Mouse (Mus musculus) limb, embryonic 15.5 days (tissue): ENCODE measurements around the gene Pld4. TPM values are rescaled to one million over a fixed set of nuclear protein-coding genes. Genes with fewer than 3 reads are reported as not detected.

Experiments used
- ATAC-seq: fragments of 200-750 bp; cut with Nextera tagmentation; 2 replicates; pipeline ENCODE4 v1.8.0; 2017; ENCODE audit warnings: low read depth, moderate TSS enrichment; ENCODE audit not compliant: insufficient number of reproducible peaks, low FRiP score, low TSS enrichment
- H3K27ac ChIP-seq: fragments of 300-500 bp; sonication (generic); 2 replicates; pipeline ENCODE4 v1.5.1; 2015; ENCODE audit warnings: moderate library complexity, mild to moderate bottlenecking, inconsistent platforms
- H3K27me3 ChIP-seq: fragments of 300-500 bp; sonication (generic); 2 replicates; pipeline ENCODE4 v1.6.1; 2015; ENCODE audit warnings: inconsistent platforms
- H3K36me3 ChIP-seq: fragments of 300-500 bp; sonication (generic); 2 replicates; pipeline ENCODE4 v1.6.1; 2015; ENCODE audit warnings: inconsistent platforms
- H3K4me1 ChIP-seq: fragments of 300-500 bp; sonication (generic); 2 replicates; pipeline ENCODE4 v1.6.1; 2015; ENCODE audit warnings: inconsistent platforms
- H3K4me2 ChIP-seq: fragments of 300-500 bp; sonication (generic); 2 replicates; pipeline ENCODE4 v1.6.1; 2015; ENCODE audit warnings: mild to moderate bottlenecking, inconsistent platforms
- H3K4me3 ChIP-seq: fragments of 300-500 bp; sonication (generic); 2 replicates; pipeline ENCODE4 v1.5.1; 2015; ENCODE audit warnings: mild to moderate bottlenecking, inconsistent platforms
- H3K9ac ChIP-seq: fragments of 300-500 bp; sonication (generic); 2 replicates; pipeline ENCODE4 v1.6.1; 2015; ENCODE audit warnings: inconsistent platforms
- H3K9me3 ChIP-seq: fragments of 300-500 bp; sonication (generic); 2 replicates; pipeline ENCODE4 v1.6.1; 2016; ENCODE audit warnings: inconsistent platforms
- WGBS: fragments of 180-500 bp; shearing (Covaris S2); methylation state at CpG from one replicate; pipeline ENCODE4 v1.1.7; 2015; 5-methylcytosine and 5-hydroxymethylcytosine counted together
- polyA plus RNA-seq: library from polyadenylated mRNA; unstranded; fragments of >200 nt; fragmentation: Nextera tagmentation; extraction: Ambion mirVana; gene quantifications from 2 replicates; pipeline ENCODE4 v1.2.1, GENCODE M21; 2015

Gene Pld4
- polyA plus RNA-seq, 1 experiment from 2014 or later = 13.1 TPM

- H3K4me1 ChIP-seq = no peaks in the 10 kb centered on the region
- no peaks in the 10 kb centered on the region for H3K27me3 ChIP-seq
- no peak overlapping the region for H3K4me3 ChIP-seq
- no peak overlapping the region for H3K27ac ChIP-seq
- H3K36me3 ChIP-seq = no peaks in the 10 kb centered on the region
- no peaks in the 10 kb centered on the region for H3K9me3 ChIP-seq
- no peak overlapping the region for H3K9ac ChIP-seq
- no peak for ATAC-seq
- no peak overlapping the region for H3K4me2 ChIP-seq
- 75% methylated on average over 4 of the region's 4 CpGs for WGBS
Observed at GRCm38 (mm10) chr12:112755900-112756299, 4.6 kb upstream of the Pld4 start.

DNA sequence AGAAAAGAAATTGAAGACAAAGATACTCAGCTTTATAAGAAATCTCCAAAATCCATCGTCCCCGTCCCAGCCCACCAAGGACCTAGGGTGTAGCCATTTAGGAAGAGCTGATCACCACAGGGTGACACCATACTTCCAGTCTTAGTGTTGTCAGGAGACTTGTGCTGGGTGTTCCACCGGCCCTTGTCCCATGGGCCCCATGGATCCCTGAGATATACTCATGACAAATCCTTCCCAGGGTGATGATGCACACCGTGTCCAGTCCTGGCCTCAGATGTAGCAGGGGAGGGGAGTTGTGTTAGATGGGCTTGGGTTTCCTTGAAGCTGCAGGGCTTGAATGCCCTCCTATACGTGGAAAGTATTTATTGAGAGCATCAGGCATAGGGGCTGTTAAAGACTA, 2.6 kb upstream of the Pld4 start:
- no peaks in the 10 kb centered on the region for H3K27me3 ChIP-seq
- no peaks in the 10 kb centered on the region for H3K9me3 ChIP-seq
- H3K36me3 ChIP-seq = no peaks in the 10 kb centered on the region
- no peak overlapping the region for H3K9ac ChIP-seq
- H3K4me1 ChIP-seq = no peaks in the 10 kb centered on the region
- no peak overlapping the region for H3K4me2 ChIP-seq
- no peak overlapping the region for H3K27ac ChIP-seq
- WGBS = 85% methylated on average over 5 of the region's 5 CpGs
- ATAC-seq = no peak
- no peak overlapping the region for H3K4me3 ChIP-seq

DNA sequence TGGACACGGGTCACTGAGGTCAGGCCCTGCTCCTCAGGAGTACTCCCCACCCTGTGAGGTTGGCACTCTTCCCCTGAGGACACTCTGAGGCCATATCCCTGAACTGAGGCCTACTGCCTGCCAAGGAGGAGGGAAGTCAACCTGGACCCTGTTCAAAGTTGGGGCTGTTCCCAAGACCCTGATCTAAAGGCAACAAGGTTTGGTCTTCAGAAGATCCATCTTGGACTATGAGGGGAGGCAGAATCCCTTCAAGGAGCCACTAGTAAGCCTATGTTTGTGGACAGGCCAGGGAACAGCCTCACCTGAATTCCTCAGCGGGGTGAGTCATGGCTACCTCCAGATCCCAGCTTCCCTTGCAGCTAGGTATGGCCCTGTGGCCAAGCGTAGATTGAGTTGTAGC, 984 bp upstream of the Pld4 start:
- Histone ChIP-seq H3K27me3 (no peaks in the 10 kb centered on the region), H3K36me3 (no peaks in the 10 kb centered on the region), H3K9ac (no peak overlapping the region), H3K4me3 (no peak overlapping the region), H3K4me1 (no peaks in the 10 kb centered on the region), H3K27ac (no peak overlapping the region), H3K4me2 (no peak overlapping the region), H3K9me3 (no peaks in the 10 kb centered on the region)
- ATAC-seq = no peak
- 91% methylated on average over 3 of the region's 3 CpGs for WGBS

GRCm38 (mm10) chr12:112761411-112761810, 956 bp downstream of the Pld4 start:
- no peaks in the 10 kb centered on the region for H3K27me3 ChIP-seq
- no peak overlapping the region for H3K4me2 ChIP-seq
- H3K4me1 ChIP-seq = no peaks in the 10 kb centered on the region
- 83% methylated on average over 4 of the region's 4 CpGs for WGBS
- H3K9ac ChIP-seq = no peak overlapping the region
- no peaks in the 10 kb centered on the region for H3K36me3 ChIP-seq
- H3K27ac ChIP-seq = no peak overlapping the region
- H3K4me3 ChIP-seq = no peak overlapping the region
- H3K9me3 ChIP-seq = no peaks in the 10 kb centered on the region
- no peak for ATAC-seq

- no peaks in the 10 kb centered on the region for H3K4me1 ChIP-seq
- no peaks in the 10 kb centered on the region for H3K9me3 ChIP-seq
- H3K4me2 ChIP-seq = no peak overlapping the region
- H3K27ac ChIP-seq = no peak overlapping the region
- H3K9ac ChIP-seq = no peak overlapping the region
- WGBS = 90% methylated on average over 3 of the region's 3 CpGs
- no peaks in the 10 kb centered on the region for H3K36me3 ChIP-seq
- no peaks in the 10 kb centered on the region for H3K27me3 ChIP-seq
- H3K4me3 ChIP-seq = no peak overlapping the region
- no peak for ATAC-seq
Observed at GRCm38 (mm10) chr12:112762018-112762417, 1.6 kb downstream of the Pld4 start.

GRCm38 (mm10) chr12:112763176-112763575, 2.7 kb downstream of the Pld4 start:
- Histone ChIP-seq H3K36me3 (no peaks in the 10 kb centered on the region), H3K4me2 (no peak overlapping the region), H3K27me3 (no peaks in the 10 kb centered on the region), H3K4me3 (no peak overlapping the region), H3K9ac (no peak overlapping the region), H3K27ac (no peak overlapping the region), H3K4me1 (no peaks in the 10 kb centered on the region), H3K9me3 (no peaks in the 10 kb centered on the region)
- WGBS = 74% methylated on average over 4 of the region's 4 CpGs
- no peak for ATAC-seq

DNA sequence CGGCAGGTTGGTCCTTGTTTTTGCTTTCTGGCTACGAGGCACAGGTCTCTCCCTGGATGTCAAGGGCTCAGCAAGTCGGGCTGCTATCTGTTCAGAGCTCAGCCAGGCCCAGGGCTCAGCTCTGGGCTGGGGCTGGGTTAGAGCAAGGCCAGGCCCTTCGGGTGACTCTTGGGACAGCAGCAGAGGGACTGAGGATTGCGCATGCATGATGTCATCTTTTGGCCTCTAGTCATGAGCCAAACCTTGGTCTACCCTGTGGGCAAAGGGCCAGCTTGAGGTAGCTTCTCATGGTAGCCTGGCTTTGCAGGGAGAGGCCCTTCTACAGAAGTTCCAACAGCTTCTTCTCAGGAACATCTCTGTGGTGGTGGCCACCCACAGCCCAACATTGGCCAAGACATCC, 3.7 kb downstream of the Pld4 start:
- H3K4me2 ChIP-seq = no peak overlapping the region
- H3K4me1 ChIP-seq = no peaks in the 10 kb centered on the region
- H3K27me3 ChIP-seq = no peaks in the 10 kb centered on the region
- no peak overlapping the region for H3K27ac ChIP-seq
- ATAC-seq = no peak
- H3K9me3 ChIP-seq = no peaks in the 10 kb centered on the region
- no peak overlapping the region for H3K4me3 ChIP-seq
- WGBS = 74% methylated on average over 5 of the region's 5 CpGs
- no peaks in the 10 kb centered on the region for H3K36me3 ChIP-seq
- H3K9ac ChIP-seq = no peak overlapping the region

DNA sequence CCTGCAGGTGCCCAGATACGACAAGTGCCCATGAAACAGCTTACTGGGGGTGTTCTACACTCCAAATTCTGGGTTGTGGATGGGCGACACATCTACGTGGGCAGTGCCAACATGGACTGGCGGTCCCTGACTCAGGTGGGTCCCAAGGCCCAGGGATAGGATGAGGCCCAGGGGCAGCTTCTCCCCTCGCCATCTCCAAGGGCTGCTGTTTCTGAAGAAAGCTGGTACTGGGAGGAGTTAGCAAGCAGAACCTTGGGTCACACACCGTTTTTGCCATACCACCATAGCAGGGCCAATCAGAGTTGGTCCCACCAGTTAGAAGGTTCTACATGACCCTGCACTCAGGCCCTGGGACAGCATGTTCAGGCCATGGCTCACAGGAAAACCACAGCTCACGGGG, 4.5 kb downstream of the Pld4 start:
- no peak for ATAC-seq
- 84% methylated on average over 7 of the region's 7 CpGs for WGBS
- H3K9ac ChIP-seq = no peak overlapping the region
- no peaks in the 10 kb centered on the region for H3K27me3 ChIP-seq
- no peaks in the 10 kb centered on the region for H3K36me3 ChIP-seq
- no peaks in the 10 kb centered on the region for H3K4me1 ChIP-seq
- no peak overlapping the region for H3K4me3 ChIP-seq
- no peaks in the 10 kb centered on the region for H3K9me3 ChIP-seq
- no peak overlapping the region for H3K27ac ChIP-seq
- H3K4me2 ChIP-seq = no peak overlapping the region

GRCm38 (mm10) chr12:112766586-112766985, 6.1 kb downstream of the Pld4 start:
- H3K36me3 ChIP-seq = no peaks in the 10 kb centered on the region
- no peaks in the 10 kb centered on the region for H3K27me3 ChIP-seq
- no peak overlapping the region for H3K4me3 ChIP-seq
- H3K4me2 ChIP-seq = no peak overlapping the region
- no peaks in the 10 kb centered on the region for H3K9me3 ChIP-seq
- H3K9ac ChIP-seq = no peak overlapping the region
- no peak for ATAC-seq
- 85% methylated on average over 7 of the region's 7 CpGs for WGBS
- no peak overlapping the region for H3K27ac ChIP-seq
- H3K4me1 ChIP-seq = no peaks in the 10 kb centered on the region

DNA sequence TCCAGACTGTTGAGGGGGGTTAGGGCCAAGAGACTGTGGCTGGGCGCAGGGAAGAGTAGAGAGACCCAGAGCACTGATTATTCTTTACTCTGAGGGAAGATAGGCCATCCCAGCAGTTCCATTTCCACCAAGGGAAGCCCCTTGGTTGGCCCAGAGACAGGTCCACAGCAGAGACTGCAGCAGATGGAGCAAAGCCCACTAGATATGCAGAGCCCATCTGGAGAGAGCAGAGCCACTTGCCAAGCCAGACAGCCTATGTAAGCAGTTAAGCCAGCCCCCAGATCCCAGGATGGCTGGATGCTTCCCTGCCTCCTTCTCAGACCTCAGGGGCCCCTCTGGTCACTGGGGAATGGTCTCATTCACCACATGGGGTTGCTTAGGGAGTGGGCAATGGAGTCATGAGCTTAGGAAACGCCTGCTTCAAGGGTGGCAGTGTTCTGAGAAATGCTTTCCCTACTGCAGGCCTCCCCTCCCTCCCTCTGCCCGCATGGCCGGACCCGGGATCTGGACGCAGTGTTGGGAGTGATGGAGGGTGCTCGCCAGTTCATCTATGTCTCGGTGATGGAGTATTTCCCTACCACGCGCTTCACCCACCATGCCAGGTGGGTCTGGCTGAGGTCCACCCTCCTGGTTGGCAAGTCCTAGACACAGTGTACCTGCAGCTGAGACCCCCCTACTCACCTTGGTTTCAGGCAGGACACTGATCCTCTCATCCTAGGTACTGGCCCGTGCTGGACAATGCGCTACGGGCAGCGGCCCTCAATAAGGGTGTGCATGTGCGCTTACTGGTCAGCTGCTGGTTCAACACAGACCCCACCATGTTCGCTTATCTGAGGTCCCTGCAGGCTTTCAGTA, 6.8 kb downstream of the Pld4 start:
- no peak overlapping the region for H3K4me2 ChIP-seq
- H3K9ac ChIP-seq = no peak overlapping the region
- no peaks in the 10 kb centered on the region for H3K27me3 ChIP-seq
- no peaks in the 10 kb centered on the region for H3K36me3 ChIP-seq
- no peaks in the 10 kb centered on the region for H3K4me1 ChIP-seq
- no peak overlapping the region for H3K27ac ChIP-seq
- no peaks in the 10 kb centered on the region for H3K9me3 ChIP-seq
- WGBS = 88% methylated on average over 16 of the region's 16 CpGs
- no peak for ATAC-seq
- H3K4me3 ChIP-seq = no peak overlapping the region

DNA sequence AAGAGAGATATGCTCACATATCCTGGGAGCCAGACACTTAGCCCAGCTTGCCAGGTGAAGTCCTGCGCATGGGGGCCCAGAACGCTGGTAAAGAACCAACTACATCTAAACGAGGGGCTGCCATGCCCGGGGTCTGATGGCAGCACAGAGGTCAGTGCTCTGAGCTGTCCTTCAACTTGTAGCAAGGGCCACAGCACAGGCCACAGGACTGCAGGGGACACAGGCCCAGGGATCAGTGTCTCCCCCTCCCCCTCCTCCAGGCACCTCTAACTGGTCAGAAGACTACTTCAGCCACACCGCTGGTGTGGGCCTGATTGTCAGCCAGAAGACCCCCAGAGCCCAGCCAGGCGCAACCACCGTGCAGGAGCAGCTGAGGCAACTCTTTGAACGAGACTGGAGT, 7.7 kb downstream of the Pld4 start:
- Histone ChIP-seq H3K4me2 (no peak overlapping the region), H3K4me3 (no peak overlapping the region), H3K27me3 (no peaks in the 10 kb centered on the region), H3K4me1 (no peaks in the 10 kb centered on the region), H3K9ac (no peak overlapping the region), H3K27ac (no peak overlapping the region), H3K9me3 (no peaks in the 10 kb centered on the region), H3K36me3 (no peaks in the 10 kb centered on the region)
- WGBS = 84% methylated on average over 8 of the region's 8 CpGs
- no peak for ATAC-seq

GRCm38 (mm10) chr12:112769031-112769430, 8.6 kb downstream of the Pld4 start:
- no peaks in the 10 kb centered on the region for H3K9me3 ChIP-seq
- H3K27ac ChIP-seq = no peak overlapping the region
- H3K4me2 ChIP-seq = no peak overlapping the region
- H3K4me1 ChIP-seq = no peaks in the 10 kb centered on the region
- H3K4me3 ChIP-seq = no peak overlapping the region
- no peak for ATAC-seq
- no peak overlapping the region for H3K9ac ChIP-seq
- H3K36me3 ChIP-seq = no peaks in the 10 kb centered on the region
- no peaks in the 10 kb centered on the region for H3K27me3 ChIP-seq
- WGBS = 82% methylated on average over 6 of the region's 6 CpGs

- H3K4me3 ChIP-seq = no peak overlapping the region
- H3K4me2 ChIP-seq = no peak overlapping the region
- H3K9ac ChIP-seq = no peak overlapping the region
- ATAC-seq = no peak
- H3K27ac ChIP-seq = no peak overlapping the region
- no peaks in the 10 kb centered on the region for H3K36me3 ChIP-seq
- WGBS = 80% methylated on average over 2 of the region's 2 CpGs
- no peaks in the 10 kb centered on the region for H3K27me3 ChIP-seq
- no peaks in the 10 kb centered on the region for H3K9me3 ChIP-seq
- no peaks in the 10 kb centered on the region for H3K4me1 ChIP-seq
Observed at GRCm38 (mm10) chr12:112769751-112770150, 9.3 kb downstream of the Pld4 start.
